Mouse (Mus musculus): Measurements from ENCODE around the gene Sytl2. TPM values are rescaled to one million over a fixed set of nuclear protein-coding genes. Genes with fewer than 3 reads are reported as not detected.

The Sytl2 gene
- total RNA-seq, 2 experiments from 2014 or later: 76.9 to 77.1 TPM

- no peak for DNase-seq (ENCODE audit: low spot score in 2 of 2)
- intact Hi-C loops (cut with DNase I): no loop called here
Observed at GRCm38 (mm10) chr7:90442070-90442469, 140.0 kb downstream of the Sytl2 start.

GRCm38 (mm10) chr7:90442518-90443080 lies 140.5 kb downstream of the Sytl2 start, which contains the start of gene Crebzf:
Gene Crebzf, plus strand, starts transcription at chr7:90442729.
- intact Hi-C loops (cut with DNase I): no loop called here
- peak; percentile 96 to 98 for DNase-seq (ENCODE audit: low spot score in 2 of 2)

DNA sequence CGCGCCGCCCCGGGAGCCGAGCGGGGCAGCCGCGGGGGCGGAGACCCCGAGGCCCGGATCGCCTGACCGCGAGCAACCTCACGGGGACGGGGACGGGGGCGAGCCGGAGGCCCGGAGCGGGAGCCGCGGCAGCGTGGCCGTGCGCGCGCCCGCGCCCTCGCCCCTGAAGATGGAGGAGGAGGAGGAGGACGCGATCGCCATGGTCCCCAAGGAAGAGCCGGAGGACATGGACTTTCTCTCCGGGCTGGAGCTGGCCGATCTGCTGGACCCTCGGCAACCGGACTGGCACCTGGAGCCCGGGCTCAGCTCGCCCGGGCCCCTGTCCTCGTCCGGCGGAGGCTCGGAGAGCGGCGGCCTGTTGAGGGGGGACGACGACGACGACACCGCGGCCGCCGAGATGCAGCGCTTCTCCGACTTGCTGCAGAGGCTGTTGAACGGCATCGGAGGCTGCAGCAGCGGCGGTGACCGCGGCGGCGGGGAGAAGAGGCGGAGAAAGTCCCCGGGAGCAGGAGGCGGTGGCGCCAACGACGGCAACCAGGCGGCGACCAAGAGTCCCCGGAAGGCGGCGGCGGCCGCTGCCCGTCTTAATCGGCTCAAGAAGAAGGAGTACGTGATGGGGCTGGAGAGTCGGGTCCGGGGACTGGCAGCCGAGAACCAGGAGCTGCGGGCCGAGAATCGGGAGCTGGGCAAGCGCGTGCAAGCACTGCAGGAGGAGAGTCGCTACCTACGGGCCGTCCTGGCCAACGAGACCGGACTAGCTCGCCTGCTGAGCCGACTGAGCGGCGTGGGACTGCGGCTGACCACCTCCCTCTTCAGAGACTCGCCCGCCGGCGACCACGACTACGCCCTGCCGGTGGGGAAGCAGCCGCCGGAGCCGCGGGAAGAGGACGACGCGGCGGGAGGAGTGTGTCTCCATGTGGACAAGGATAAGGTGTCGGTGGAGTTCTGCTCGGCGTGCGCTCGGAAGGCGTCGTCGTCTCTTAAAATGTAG lies 141.3 kb downstream of the Sytl2 start:
- DNase-seq (ENCODE audit: low spot score in 2 of 2): peak; percentile 52 to 62
- intact Hi-C loops (cut with DNase I): no loop called here

DNA sequence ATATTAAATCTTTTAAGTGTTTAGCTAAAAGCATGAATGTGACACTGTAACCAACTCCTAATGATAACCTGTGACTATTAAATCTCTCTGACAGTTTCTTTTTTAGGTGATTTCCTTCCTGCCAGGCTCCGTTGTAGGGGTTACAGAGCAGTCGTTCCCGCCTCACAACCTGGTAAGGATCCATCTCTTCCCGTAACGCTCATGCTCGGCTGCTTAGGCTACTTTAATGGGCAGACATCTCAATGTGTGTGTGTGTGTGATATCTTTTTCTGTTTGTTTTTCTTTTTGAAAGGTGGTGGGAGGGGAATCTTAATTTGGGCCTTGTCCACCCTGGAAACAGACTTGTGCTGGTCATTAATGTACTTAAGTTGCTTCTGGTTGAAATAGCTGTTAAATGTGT lies 142.2 kb downstream of the Sytl2 start:
- no peak for DNase-seq (ENCODE audit: low spot score in 2 of 2)
- intact Hi-C loops (cut with DNase I): no loop called here

GRCm38 (mm10) chr7:90456149-90456844 lies 154.2 kb downstream of the Sytl2 start:
- no peak for DNase-seq (ENCODE audit: low spot score in 2 of 2)
- intact Hi-C loops (cut with DNase I): no loop called here

DNA sequence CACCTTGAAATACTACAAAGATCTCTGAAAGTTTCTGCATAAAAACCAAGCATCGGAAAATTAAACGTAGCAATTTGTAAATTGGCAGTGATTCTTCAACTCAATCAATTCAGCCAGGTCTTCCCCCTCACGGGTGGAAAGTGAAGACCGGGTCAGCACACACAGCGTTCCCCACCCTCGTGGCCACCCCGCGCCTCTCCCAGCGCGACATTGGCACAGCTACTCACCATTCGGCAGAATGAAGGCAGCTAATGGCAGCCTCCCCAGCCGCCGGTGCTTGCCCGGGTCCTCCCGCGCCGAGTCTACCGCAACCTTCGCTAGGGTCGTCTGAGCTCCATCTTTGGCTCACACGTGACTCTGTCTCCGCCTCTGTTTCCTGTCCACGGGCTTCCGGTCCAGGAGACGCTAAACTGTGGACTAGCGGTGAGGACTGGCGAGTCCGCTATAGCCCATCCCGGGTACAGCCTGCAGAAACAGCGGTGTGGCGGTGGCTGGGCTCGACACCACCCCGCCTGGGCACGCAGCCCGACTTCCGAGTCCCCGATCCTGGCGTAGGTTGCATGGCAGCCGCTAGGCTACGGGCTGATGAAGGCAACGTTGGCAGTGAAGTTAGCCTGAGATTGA lies 154.9 kb downstream of the Sytl2 start, which contains the start of gene Tmem126a:
Gene Tmem126a, minus strand, starts transcription at position 385 of the 624 bp plus-strand sequence.
- DNase-seq (ENCODE audit: low spot score in 2 of 2): peak; percentile 84 to 86
- intact Hi-C loops (cut with DNase I): no loop called here

- no peak for DNase-seq (ENCODE audit: low spot score in 2 of 2)
- intact Hi-C loops (cut with DNase I): no loop called here
Observed at GRCm38 (mm10) chr7:90457517-90457916, 155.5 kb downstream of the Sytl2 start.

Other genes starting within 250 kb of the Sytl2 start
- 100 to 1,000 TPM; 152 to 155 TPM for gene Picalm, start 172.0 kb upstream of the Sytl2 start, total RNA-seq (2021)
- gene Ccdc83, start 36.5 kb upstream of the Sytl2 start, total RNA-seq (2021): not detected
- under 1 TPM; 0.22 to 0.42 TPM for gene Ccdc89, start 124.3 kb downstream of the Sytl2 start, total RNA-seq (2021)
- gene Crebzf, start 140.5 kb downstream of the Sytl2 start, total RNA-seq (2021): 10 to 100 TPM; 71.4 to 83.7 TPM
- gene Tmem126a, start 155.0 kb downstream of the Sytl2 start, total RNA-seq (2021): 10 to 100 TPM; 39.8 to 44.5 TPM
- 10 to 100 TPM; 19.5 to 20.7 TPM for gene Tmem126b, start 173.7 kb downstream of the Sytl2 start, total RNA-seq (2021)
- gene Dlg2, start 174.4 kb downstream of the Sytl2 start, total RNA-seq (2021): 100 to 1,000 TPM; 394 to 431 TPM